Mouse (Mus musculus): ENCODE results near the gene Slc9a3r1. TPM values are rescaled to one million over a fixed set of nuclear protein-coding genes. Genes with fewer than 3 reads are reported as not detected.

Gene Slc9a3r1
- total and polyA plus RNA-seq, 2 experiments: 117 to 130 TPM

GRCm38 (mm10) chr11:115171125-115171524 lies 8.0 kb downstream of the Slc9a3r1 start:
- no peak overlapping the region for H3K4me3 ChIP-seq (ENCODE audit: insufficient read depth, low read depth, low read length)
- 26% methylated on average over 8 of the region's 8 CpGs for WGBS
- H3K4me1 ChIP-seq (ENCODE audit: control insufficient read depth, insufficient read depth, low read length): peaks cover 75% of the 10 kb centered on the region
- H3K27ac ChIP-seq (replicated peaks; ENCODE audit: insufficient read depth, low read depth, low read length): peak overlapping the region; percentile 65
- H3K79me2 ChIP-seq (ENCODE audit: control insufficient read depth, insufficient read depth, low read length): peaks cover 59% of the 10 kb centered on the region
- H3K27me3 ChIP-seq (ENCODE audit: control insufficient read depth, insufficient read depth, low read length): no peaks in the 10 kb centered on the region
- H3K9ac ChIP-seq (ENCODE audit: low read depth, low read length): peak overlapping the region; percentile 31
- TF ChIP-seq CTCF (IDR thresholded peaks at IDR 0.05; ENCODE audit: low read depth, low read length) (0 out of 2 replicates have a peak, but pooled peaks have one; percentile 20), POLR2A (IDR thresholded peaks at IDR 0.05; ENCODE audit: extremely low read depth, insufficient read depth, low read length) (no peak)
- DNase-seq (ENCODE audit: extremely low read depth, low read depth, low spot score): peak; percentile 71
- H3K36me3 ChIP-seq (ENCODE audit: control insufficient read depth, insufficient read depth, low read length): peaks cover 2% of the 10 kb centered on the region; the same call in 1 of the 2 replicates

GRCm38 (mm10) chr11:115172825-115173287 lies 9.7 kb downstream of the Slc9a3r1 start:
- H3K27me3 ChIP-seq (ENCODE audit: control insufficient read depth, insufficient read depth, low read length): no peaks in the 10 kb centered on the region
- TF ChIP-seq CTCF (IDR thresholded peaks at IDR 0.05; ENCODE audit: low read depth, low read length) (no peak), POLR2A (IDR thresholded peaks at IDR 0.05; ENCODE audit: extremely low read depth, insufficient read depth, low read length) (no peak)

GRCm38 (mm10) chr11:115173549-115174339 lies 10.6 kb downstream of the Slc9a3r1 start:
- peaks cover 75% of the 10 kb centered on the region for H3K4me1 ChIP-seq (ENCODE audit: control insufficient read depth, insufficient read depth, low read length)
- H3K79me2 ChIP-seq (ENCODE audit: control insufficient read depth, insufficient read depth, low read length): peaks cover 39% of the 10 kb centered on the region
- H3K27me3 ChIP-seq (ENCODE audit: control insufficient read depth, insufficient read depth, low read length): no peaks in the 10 kb centered on the region
- no peak for TF ChIP-seq CTCF (IDR thresholded peaks at IDR 0.05; ENCODE audit: low read depth, low read length)
- no peak for TF ChIP-seq POLR2A (IDR thresholded peaks at IDR 0.05; ENCODE audit: extremely low read depth, insufficient read depth, low read length)
- no peak for DNase-seq (ENCODE audit: extremely low read depth, low read depth, low spot score)
- no peak overlapping the region for H3K4me3 ChIP-seq (ENCODE audit: insufficient read depth, low read depth, low read length)
- H3K36me3 ChIP-seq (ENCODE audit: control insufficient read depth, insufficient read depth, low read length): no peaks in the 10 kb centered on the region; the same call in none of the 2 replicates
- 51% methylated on average over 16 of the region's 16 CpGs for WGBS
- peak overlapping the region; percentile 22 for H3K9ac ChIP-seq (ENCODE audit: low read depth, low read length)
- peak overlapping the region; percentile 53 for H3K27ac ChIP-seq (replicated peaks; ENCODE audit: insufficient read depth, low read depth, low read length)

More at GRCm38 (mm10) chr11:115172825-115173287, 9.7 kb downstream of the Slc9a3r1 start:
- DNase-seq (ENCODE audit: extremely low read depth, low read depth, low spot score): peak; percentile 75
- peaks cover 48% of the 10 kb centered on the region for H3K79me2 ChIP-seq (ENCODE audit: control insufficient read depth, insufficient read depth, low read length)
- peaks cover 2% of the 10 kb centered on the region for H3K36me3 ChIP-seq (ENCODE audit: control insufficient read depth, insufficient read depth, low read length)
- 0 out of 2 replicates have a peak overlapping the region, but pooled peaks have one; percentile 13 for H3K9ac ChIP-seq (ENCODE audit: low read depth, low read length)
- H3K4me3 ChIP-seq (ENCODE audit: insufficient read depth, low read depth, low read length): no peak overlapping the region
- 29% methylated on average over 4 of the region's 4 CpGs for WGBS
- H3K27ac ChIP-seq (replicated peaks; ENCODE audit: insufficient read depth, low read depth, low read length): peak overlapping the region; percentile 63
- peaks cover 76% of the 10 kb centered on the region for H3K4me1 ChIP-seq (ENCODE audit: control insufficient read depth, insufficient read depth, low read length)

GRCm38 (mm10) chr11:115176399-115177190 lies 13.5 kb downstream of the Slc9a3r1 start:
- peak overlapping the region; percentile 97 for H3K27ac ChIP-seq (replicated peaks; ENCODE audit: insufficient read depth, low read depth, low read length)
- peaks cover 27% of the 10 kb centered on the region for H3K79me2 ChIP-seq (ENCODE audit: control insufficient read depth, insufficient read depth, low read length)
- H3K27me3 ChIP-seq (ENCODE audit: control insufficient read depth, insufficient read depth, low read length): no peaks in the 10 kb centered on the region
- peaks cover 15% of the 10 kb centered on the region for H3K36me3 ChIP-seq (ENCODE audit: control insufficient read depth, insufficient read depth, low read length)
- no peak for DNase-seq (ENCODE audit: extremely low read depth, low read depth, low spot score)
- H3K4me1 ChIP-seq (ENCODE audit: control insufficient read depth, insufficient read depth, low read length): peaks cover 72% of the 10 kb centered on the region
- H3K4me3 ChIP-seq (ENCODE audit: insufficient read depth, low read depth, low read length): no peak overlapping the region
- H3K9ac ChIP-seq (ENCODE audit: low read depth, low read length): peak overlapping the region; percentile 47; the same call in 1 of the 2 replicates
- no peak for TF ChIP-seq POLR2A (IDR thresholded peaks at IDR 0.05; ENCODE audit: extremely low read depth, insufficient read depth, low read length)
- TF ChIP-seq CTCF (IDR thresholded peaks at IDR 0.05; ENCODE audit: low read depth, low read length): no peak
- WGBS: 72% methylated on average over 24 of the region's 24 CpGs

- Histone ChIP-seq H3K4me3 (ENCODE audit: insufficient read depth, low read depth, low read length) (peak overlapping the region; percentile 49), H3K27me3 (ENCODE audit: control insufficient read depth, insufficient read depth, low read length) (no peaks in the 10 kb centered on the region), H3K9ac (ENCODE audit: low read depth, low read length) (peak overlapping the region; percentile 64), H3K4me1 (ENCODE audit: control insufficient read depth, insufficient read depth, low read length) (peaks cover 62% of the 10 kb centered on the region), H3K36me3 (ENCODE audit: control insufficient read depth, insufficient read depth, low read length) (peaks cover 18% of the 10 kb centered on the region), H3K27ac (replicated peaks; ENCODE audit: insufficient read depth, low read depth, low read length) (peak overlapping the region; percentile 97), H3K79me2 (ENCODE audit: control insufficient read depth, insufficient read depth, low read length) (peaks cover 21% of the 10 kb centered on the region)
- TF ChIP-seq CTCF (IDR thresholded peaks at IDR 0.05; ENCODE audit: low read depth, low read length) (no peak), POLR2A (IDR thresholded peaks at IDR 0.05; ENCODE audit: extremely low read depth, insufficient read depth, low read length) (no peak)
- WGBS: 17% methylated on average over 10 of the region's 10 CpGs
- peak; percentile 92 for DNase-seq (ENCODE audit: extremely low read depth, low read depth, low spot score)
These were observed 14.5 kb downstream of the Slc9a3r1 start for GRCm38 (mm10) chr11:115177559-115178195.
